Mouse (Mus musculus) midbrain, postnatal 0 days (tissue): ENCODE measurements at regions not wholly inside any gene's neighbourhood (a gene's known extent, or its start where the extent isn't known, plus 50 kb on each side); places are given as distances from the start of the nearest gene placed in this dataset.

Experiments used
- ATAC-seq: fragments of 200-750 bp; cut with Nextera tagmentation; 2 replicates; pipeline ENCODE4 v1.8.0; 2017; ENCODE audit warnings: moderate number of reproducible peaks, mild to moderate bottlenecking, moderate TSS enrichment, moderate library complexity; ENCODE audit not compliant: low FRiP score
- DNase-seq: peaks from one replicate; pipeline ENCODE4 v3.0.0-alpha.2; 2015; ENCODE audit warnings: low spot score
- H3K27ac ChIP-seq: fragments of 300-500 bp; sonication (generic); 2 replicates; pipeline ENCODE4 v1.5.1; 2014; ENCODE audit warnings: low read depth, mild to moderate bottlenecking, low read length, mixed read lengths
- H3K27me3 ChIP-seq: fragments of 300-500 bp; sonication (generic); 2 replicates; pipeline ENCODE4 v1.6.1; 2014; ENCODE audit warnings: low read length, control low read depth, mixed read lengths; ENCODE audit not compliant: insufficient read depth
- H3K36me3 ChIP-seq: fragments of 300-500 bp; sonication (generic); 2 replicates; pipeline ENCODE4 v1.6.1; 2014; ENCODE audit warnings: low read length, control low read depth, mixed read lengths; ENCODE audit not compliant: insufficient read depth
- H3K4me1 ChIP-seq: fragments of 300-500 bp; sonication (generic); 2 replicates; pipeline ENCODE4 v1.6.1; 2014; ENCODE audit warnings: mild to moderate bottlenecking, control low read depth, antibody characterized with exemption, low read length, mixed read lengths; ENCODE audit not compliant: insufficient read depth
- H3K4me2 ChIP-seq: fragments of 300-500 bp; sonication (generic); 2 replicates; pipeline ENCODE4 v1.6.1; 2014; ENCODE audit warnings: low read depth, mild to moderate bottlenecking, low read length, mixed read lengths; ENCODE audit not compliant: poor library complexity, severe bottlenecking
- H3K4me3 ChIP-seq: fragments of 300-500 bp; sonication (generic); 2 replicates; pipeline ENCODE4 v1.5.1; 2014; ENCODE audit warnings: low read depth, mild to moderate bottlenecking, low read length, moderate library complexity
- H3K9ac ChIP-seq: fragments of 300-500 bp; sonication (generic); replicated peaks from 2 replicates; pipeline ENCODE4 v1.6.1; 2014; ENCODE audit warnings: mild to moderate bottlenecking, low read length, moderate library complexity, mixed read lengths; ENCODE audit not compliant: poor library complexity, severe bottlenecking
- H3K9me3 ChIP-seq: fragments of 300-500 bp; sonication (generic); 2 replicates; pipeline ENCODE4 v1.6.1; 2016; ENCODE audit warnings: low read length, control low read depth
- CTCF ChIP-seq: IDR thresholded peaks from 2 replicates; pipeline ENCODE4 v1.5.1; 2016; ENCODE audit warnings: antibody characterized with exemption, mild to moderate bottlenecking
- WGBS: fragments of 180-500 bp; shearing (Covaris S2); extraction: QIAGEN DNeasy Blood & Tissue Kit; methylation state at CpG from one replicate; pipeline ENCODE4 v1.1.7; 2014; 5-methylcytosine and 5-hydroxymethylcytosine counted together

DNA sequence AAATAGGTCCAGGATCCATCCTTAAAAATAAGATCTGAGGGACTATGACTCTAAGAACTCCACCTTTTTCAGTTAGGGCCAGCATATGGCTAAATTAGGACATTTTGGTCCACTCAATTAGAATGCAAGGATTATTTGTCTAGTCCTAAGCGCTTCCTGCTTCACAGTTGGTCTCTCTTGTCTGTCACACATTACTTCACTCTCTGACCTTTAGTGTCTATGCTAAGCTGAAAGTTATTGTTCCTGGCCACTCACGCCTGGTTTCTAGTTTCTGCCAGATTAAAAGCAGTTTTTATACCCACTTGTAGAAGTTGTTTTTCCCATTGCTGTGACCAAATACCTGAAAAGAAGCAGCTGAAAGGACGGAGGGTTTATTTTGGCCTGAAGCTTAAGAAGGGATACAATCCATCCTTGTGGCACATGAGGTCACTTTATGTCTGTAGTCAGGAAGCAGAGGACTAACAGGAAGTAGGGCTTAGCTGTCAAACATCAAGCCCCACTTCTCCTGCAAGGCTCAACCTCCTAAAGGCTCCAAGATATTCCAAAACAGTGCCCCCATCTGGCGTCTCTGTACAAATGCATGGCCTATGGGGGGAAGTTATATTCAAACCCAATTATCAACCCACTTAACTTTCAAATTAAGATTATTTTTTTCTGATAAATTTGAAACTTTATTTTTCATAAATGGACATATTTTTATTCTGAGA is 195.3 kb upstream of the Gm5148 start:
- no peak for DNase-seq
- Histone ChIP-seq H3K9ac (no peak overlapping the region), H3K4me2 (no peak overlapping the region), H3K36me3 (no peaks in the 10 kb centered on the region), H3K4me3 (no peak overlapping the region), H3K27ac (no peak overlapping the region), H3K9me3 (no peaks in the 10 kb centered on the region), H3K4me1 (no peaks in the 10 kb centered on the region), H3K27me3 (no peaks in the 10 kb centered on the region)
- no peak for ATAC-seq
- TF ChIP-seq CTCF, result peak; percentile 34; the same call in 1 of the 2 replicates
- 43% methylated on average over 4 of the region's 4 CpGs for WGBS

DNA sequence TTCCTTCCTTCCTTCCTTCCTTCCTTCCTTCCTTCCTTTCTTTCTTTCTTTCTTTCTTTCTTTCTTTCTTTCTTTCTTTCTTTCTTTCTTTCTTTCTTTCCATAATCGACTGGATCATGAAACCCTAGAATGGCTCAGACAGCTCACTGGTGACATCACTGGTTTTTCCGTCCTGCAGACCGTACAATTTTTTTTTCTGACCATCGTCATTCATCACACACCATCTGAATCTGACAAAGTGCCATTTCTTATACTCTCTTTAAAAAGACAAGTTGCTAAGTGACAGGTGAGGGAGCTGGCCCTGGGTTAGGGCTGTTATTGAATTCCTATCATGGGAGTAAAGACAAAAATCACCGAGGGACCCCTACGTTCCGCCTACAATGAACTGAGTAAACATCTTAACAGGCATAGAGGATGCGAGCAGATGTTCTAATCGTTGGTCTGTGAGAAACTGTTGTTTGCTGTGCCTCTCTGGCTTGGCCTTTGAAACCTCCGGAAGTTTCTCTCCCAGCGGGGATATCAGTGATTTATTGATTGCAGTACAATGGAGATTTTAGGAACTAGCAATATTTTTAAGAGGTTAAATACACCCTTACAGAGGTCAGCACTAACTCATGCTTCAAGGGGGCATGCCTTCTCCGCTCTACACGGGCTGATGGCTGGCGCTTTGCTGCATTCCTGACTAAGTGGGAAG is 192.6 kb upstream of the Gm5148 start:
- H3K27me3 ChIP-seq, result no peaks in the 10 kb centered on the region
- no peak overlapping the region for H3K9ac ChIP-seq
- no peaks in the 10 kb centered on the region for H3K9me3 ChIP-seq
- H3K36me3 ChIP-seq, result no peaks in the 10 kb centered on the region
- no peak overlapping the region for H3K27ac ChIP-seq
- H3K4me3 ChIP-seq, result no peak overlapping the region
- no peak overlapping the region for H3K4me2 ChIP-seq
- ATAC-seq, result no peak
- H3K4me1 ChIP-seq, result no peaks in the 10 kb centered on the region
- WGBS, result 27% methylated on average over 14 of the region's 14 CpGs
- TF ChIP-seq CTCF, result no peak
- no peak for DNase-seq

DNA sequence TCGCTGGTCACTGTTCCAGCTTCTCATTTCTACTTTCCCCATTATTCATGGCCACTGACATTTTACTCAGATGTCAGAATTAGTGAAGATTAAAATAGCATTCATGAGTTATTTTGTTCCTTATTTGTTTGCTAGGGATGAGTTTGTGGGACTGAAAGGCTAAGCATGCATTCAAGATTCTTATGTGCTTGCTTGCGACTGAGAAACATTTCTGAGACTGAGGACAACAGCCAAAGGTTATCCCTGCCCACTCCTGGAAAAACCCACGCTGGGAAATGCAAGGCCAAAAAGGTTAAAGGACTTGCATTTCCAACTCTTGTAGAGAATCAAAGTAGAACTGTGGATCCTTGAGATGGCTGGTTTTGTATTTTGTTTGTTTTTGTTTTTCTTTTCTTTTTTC is 192.0 kb upstream of the Gm5148 start:
- Histone ChIP-seq H3K4me1 (no peaks in the 10 kb centered on the region), H3K4me3 (no peak overlapping the region), H3K27me3 (no peaks in the 10 kb centered on the region), H3K9ac (no peak overlapping the region), H3K27ac (no peak overlapping the region), H3K9me3 (no peaks in the 10 kb centered on the region), H3K36me3 (no peaks in the 10 kb centered on the region), H3K4me2 (no peak overlapping the region)
- ATAC-seq (no peak), DNase-seq (no peak)
- WGBS, result 68% methylated on average over 3 of the region's 3 CpGs
- no peak for TF ChIP-seq CTCF

DNA sequence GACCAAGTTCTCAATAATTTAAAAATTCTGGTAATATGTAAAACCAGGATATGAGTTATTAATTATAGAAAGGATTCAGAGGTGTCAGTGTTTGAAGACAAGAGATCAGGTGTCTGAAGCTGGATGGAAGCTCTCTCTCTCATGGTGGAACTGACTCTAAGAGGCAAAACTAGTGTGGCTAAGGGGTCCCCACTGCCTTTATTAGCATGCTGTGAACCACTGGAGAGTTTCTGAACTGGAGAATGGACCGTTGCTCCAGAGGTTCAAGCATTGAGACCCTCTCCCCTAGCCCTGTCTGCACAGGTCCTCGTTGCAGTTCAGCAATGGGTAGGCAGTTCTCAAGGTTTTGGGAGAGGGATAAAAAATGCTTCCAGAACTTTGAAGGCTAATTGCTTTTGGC is 191.4 kb upstream of the Gm5148 start:
- no peak for ATAC-seq

DNA sequence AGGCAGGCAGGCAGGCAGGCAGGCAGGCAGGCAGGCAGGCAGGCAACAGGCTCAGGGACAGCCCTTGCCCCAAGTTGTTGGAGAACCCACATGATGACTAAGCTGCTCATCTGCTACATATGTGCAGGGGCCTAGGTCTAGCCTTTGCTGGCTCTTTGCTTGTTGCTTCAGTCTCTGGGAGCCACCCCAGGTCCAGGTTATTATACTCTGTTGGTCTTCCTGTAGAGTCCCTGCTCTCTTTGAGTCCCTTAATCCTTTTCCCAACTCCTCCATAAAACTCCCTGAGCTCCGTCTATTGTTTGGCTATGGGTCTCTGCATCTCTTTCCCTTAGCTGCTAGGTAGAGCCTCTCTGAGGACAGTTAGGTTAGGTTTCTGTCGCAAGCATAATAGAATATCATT is 189.8 kb upstream of the Gm5148 start:
- no peaks in the 10 kb centered on the region for H3K9me3 ChIP-seq
- WGBS, result 92% methylated on average over 2 of the region's 2 CpGs
- ATAC-seq, result no peak

More for the DNA sequence above, 191.4 kb upstream of the Gm5148 start:
- no peak for TF ChIP-seq CTCF
- no peaks in the 10 kb centered on the region for H3K4me1 ChIP-seq
- H3K4me3 ChIP-seq, result no peak overlapping the region
- no peaks in the 10 kb centered on the region for H3K36me3 ChIP-seq
- no peaks in the 10 kb centered on the region for H3K27me3 ChIP-seq
- WGBS, result 68% methylated on average over 2 of the region's 2 CpGs
- DNase-seq, result no peak
- H3K9ac ChIP-seq, result no peak overlapping the region
- H3K9me3 ChIP-seq, result no peaks in the 10 kb centered on the region
- H3K27ac ChIP-seq, result no peak overlapping the region
- no peak overlapping the region for H3K4me2 ChIP-seq

DNA sequence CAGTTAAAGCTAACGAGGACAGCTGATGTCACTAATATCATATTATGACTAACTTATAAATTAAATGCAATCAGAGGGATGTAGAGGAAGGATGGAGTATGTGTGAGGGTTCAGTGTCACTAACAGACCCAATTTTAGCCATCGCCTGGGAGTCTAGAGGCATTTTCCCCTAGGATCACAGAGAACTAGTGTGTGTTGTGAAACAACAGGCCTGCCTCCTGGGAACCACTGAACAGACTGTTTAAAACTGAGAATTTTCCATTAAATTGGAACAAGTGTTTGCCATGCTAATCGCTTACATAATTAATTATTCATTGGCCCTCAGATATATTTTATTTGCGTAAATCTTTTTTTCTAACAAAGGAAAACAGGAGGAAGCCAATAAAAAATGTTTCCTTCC is 185.5 kb upstream of the Gm5148 start:
- DNase-seq, result no peak
- no peak overlapping the region for H3K4me2 ChIP-seq
- no peaks in the 10 kb centered on the region for H3K4me1 ChIP-seq
- H3K36me3 ChIP-seq, result no peaks in the 10 kb centered on the region
- no peak overlapping the region for H3K27ac ChIP-seq
- H3K27me3 ChIP-seq, result no peaks in the 10 kb centered on the region
- TF ChIP-seq CTCF, result no peak
- WGBS, result 86% methylated on average over 4 of the region's 4 CpGs
- no peak overlapping the region for H3K4me3 ChIP-seq
- ATAC-seq, result no peak
- no peak overlapping the region for H3K9ac ChIP-seq
- H3K9me3 ChIP-seq, result no peaks in the 10 kb centered on the region

More for the DNA sequence above, 189.8 kb upstream of the Gm5148 start:
- Histone ChIP-seq H3K36me3 (no peaks in the 10 kb centered on the region), H3K4me1 (no peaks in the 10 kb centered on the region), H3K27me3 (no peaks in the 10 kb centered on the region), H3K4me2 (no peak overlapping the region), H3K4me3 (no peak overlapping the region), H3K9ac (no peak overlapping the region), H3K27ac (no peak overlapping the region)
- no peak for TF ChIP-seq CTCF
- no peak for DNase-seq
